Mouse (Mus musculus) midbrain, embryonic 12.5 days (tissue): ENCODE results near the gene Pik3r5. TPM values are rescaled to one million over a fixed set of nuclear protein-coding genes. Genes with fewer than 3 reads are reported as not detected.

Source experiments
- ATAC-seq: fragments of 200-750 bp; cut with Nextera tagmentation; 2 replicates; pipeline ENCODE4 v1.8.0; 2017; ENCODE audit warnings: low read depth, moderate TSS enrichment, moderate library complexity; ENCODE audit not compliant: low FRiP score
- H3K27ac ChIP-seq: fragments of 300-500 bp; sonication (generic); replicated peaks from 2 replicates; pipeline ENCODE4 v1.5.1; 2016; ENCODE audit warnings: mild to moderate bottlenecking
- H3K27me3 ChIP-seq: fragments of 300-500 bp; sonication (generic); 2 replicates; pipeline ENCODE4 v1.6.1; 2016; ENCODE audit warnings: mild to moderate bottlenecking
- H3K36me3 ChIP-seq: fragments of 300-500 bp; sonication (generic); 2 replicates; pipeline ENCODE4 v1.6.1; 2016
- H3K4me1 ChIP-seq: fragments of 300-500 bp; sonication (generic); 2 replicates; pipeline ENCODE4 v1.6.1; 2016
- H3K4me2 ChIP-seq: fragments of 300-500 bp; sonication (generic); replicated peaks from 2 replicates; pipeline ENCODE4 v1.6.1; 2016; ENCODE audit warnings: mild to moderate bottlenecking, moderate library complexity
- H3K4me3 ChIP-seq: fragments of 300-500 bp; sonication (generic); 2 replicates; pipeline ENCODE4 v1.5.1; 2016; ENCODE audit warnings: mild to moderate bottlenecking
- H3K9ac ChIP-seq: fragments of 300-500 bp; sonication (generic); replicated peaks from 2 replicates; pipeline ENCODE4 v1.6.1; 2016; ENCODE audit warnings: mild to moderate bottlenecking, moderate library complexity
- H3K9me3 ChIP-seq: fragments of 300-500 bp; sonication (generic); 2 replicates; pipeline ENCODE4 v1.6.1; 2016; ENCODE audit warnings: mild to moderate bottlenecking
- WGBS: fragments of 180-500 bp; shearing (Covaris S2); methylation state at CpG from one replicate; pipeline ENCODE4 v1.1.7; 2016; 5-methylcytosine and 5-hydroxymethylcytosine counted together
- polyA plus RNA-seq: library from polyadenylated mRNA; unstranded; fragments of >200 nt; fragmentation: Nextera tagmentation; extraction: Ambion mirVana; gene quantifications from 2 replicates; pipeline ENCODE4 v1.2.1, GENCODE M21; 2016

Pik3r5 gene
- polyA plus RNA-seq, 1 experiment from 2014 or later, result 0.34 TPM

DNA sequence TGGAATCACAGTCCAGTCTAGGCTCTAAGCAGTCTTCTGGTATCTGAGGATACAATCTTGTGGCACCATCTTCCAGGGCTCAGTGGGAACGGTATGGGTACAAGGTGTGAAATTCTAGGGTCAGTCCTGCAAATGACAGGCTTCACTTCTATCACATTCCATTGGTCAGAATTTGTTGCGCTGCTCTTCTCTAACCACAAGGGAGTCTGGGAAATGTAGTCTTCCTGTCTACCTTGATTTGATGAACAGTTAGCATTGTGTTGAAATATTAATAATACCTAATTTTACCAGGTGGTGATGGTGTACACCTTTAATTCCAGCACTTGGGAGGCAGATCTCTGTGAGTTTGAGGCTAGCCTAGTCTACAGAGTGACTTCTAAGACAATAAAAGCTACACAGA, 88.5 kb downstream of the Pik3r5 start:
- no peak overlapping the region for H3K4me3 ChIP-seq

DNA sequence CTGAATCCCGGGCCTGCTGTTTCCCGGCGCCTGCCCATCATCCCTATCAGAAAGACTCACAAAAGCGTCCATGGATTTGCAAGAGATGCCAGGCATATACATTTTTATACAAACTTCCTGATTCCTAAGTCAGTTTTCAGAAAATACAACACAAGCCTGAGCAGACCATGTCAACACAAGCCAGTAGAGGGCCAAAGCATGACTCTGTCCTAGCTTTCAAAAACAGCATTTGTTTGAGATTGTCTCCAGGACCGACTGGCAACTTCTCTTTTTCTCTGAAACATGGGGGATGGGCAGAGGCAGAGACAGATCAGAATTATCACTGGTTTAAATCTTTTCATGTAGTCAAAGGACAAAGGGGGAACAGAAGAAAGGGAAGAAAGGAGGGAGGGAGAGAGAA, 89.4 kb downstream of the Pik3r5 start:
- no peak overlapping the region for H3K4me3 ChIP-seq
- no peaks in the 10 kb centered on the region for H3K27me3 ChIP-seq
- 77% methylated on average over 5 of the region's 5 CpGs for WGBS
- no peak overlapping the region for H3K9ac ChIP-seq
- H3K27ac ChIP-seq, result no peak overlapping the region
- no peak for ATAC-seq
- no peaks in the 10 kb centered on the region for H3K36me3 ChIP-seq
- peaks cover 6% of the 10 kb centered on the region for H3K9me3 ChIP-seq
- H3K4me1 ChIP-seq, result no peaks in the 10 kb centered on the region
- no peak overlapping the region for H3K4me2 ChIP-seq

More for the DNA sequence above, 88.5 kb downstream of the Pik3r5 start:
- no peaks in the 10 kb centered on the region for H3K36me3 ChIP-seq
- H3K4me2 ChIP-seq, result no peak overlapping the region
- ATAC-seq, result no peak
- H3K4me1 ChIP-seq, result no peaks in the 10 kb centered on the region
- no peak overlapping the region for H3K27ac ChIP-seq
- no peaks in the 10 kb centered on the region for H3K27me3 ChIP-seq
- no peak overlapping the region for H3K9ac ChIP-seq
- WGBS, result 85% methylated on average over 2 of the region's 2 CpGs
- peaks cover 6% of the 10 kb centered on the region for H3K9me3 ChIP-seq

DNA sequence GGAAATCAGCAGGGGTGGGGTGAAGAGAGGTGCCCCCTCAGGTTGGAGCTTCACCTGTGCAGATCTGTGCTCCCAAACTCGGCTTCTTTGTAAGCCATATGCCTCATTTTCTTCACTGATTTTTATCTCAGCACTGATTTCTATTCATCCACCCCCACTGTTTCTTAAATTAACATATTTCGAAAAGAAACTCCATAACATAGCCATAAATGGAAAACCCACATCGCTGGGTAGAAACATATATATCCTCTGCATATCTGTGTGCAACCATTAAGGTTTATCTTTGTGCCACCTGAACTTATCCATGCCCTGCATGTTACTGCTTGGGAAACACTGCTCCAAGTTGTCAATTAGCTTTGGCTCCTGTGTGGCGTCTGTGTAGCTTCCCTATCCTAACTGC, 94.5 kb downstream of the Pik3r5 start:
- no peak overlapping the region for H3K4me2 ChIP-seq
- WGBS, result 84% methylated on average over 4 of the region's 4 CpGs
- 0 out of 2 replicates have a peak, but pooled peaks cover 2% of the 10 kb centered on the region for H3K27me3 ChIP-seq
- H3K9me3 ChIP-seq, result no peaks in the 10 kb centered on the region
- no peak overlapping the region for H3K4me3 ChIP-seq
- ATAC-seq, result no peak
- no peaks in the 10 kb centered on the region for H3K4me1 ChIP-seq
- H3K36me3 ChIP-seq, result no peaks in the 10 kb centered on the region
- H3K27ac ChIP-seq, result no peak overlapping the region
- H3K9ac ChIP-seq, result no peak overlapping the region

GRCm38 (mm10) chr11:68531066-68531806, 99.3 kb downstream of the Pik3r5 start:
- Histone ChIP-seq H3K4me3 (no peak overlapping the region), H3K36me3 (no peaks in the 10 kb centered on the region), H3K27me3 (peaks cover 6% of the 10 kb centered on the region; the same call in 1 of the 2 replicates), H3K9ac (no peak overlapping the region), H3K27ac (no peak overlapping the region), H3K4me1 (no peaks in the 10 kb centered on the region), H3K9me3 (no peaks in the 10 kb centered on the region), H3K4me2 (no peak overlapping the region)
- ATAC-seq, result no peak
- whole genome bisulfite sequencing, result 23% methylated on average over 16 of the region's 16 CpGs

DNA sequence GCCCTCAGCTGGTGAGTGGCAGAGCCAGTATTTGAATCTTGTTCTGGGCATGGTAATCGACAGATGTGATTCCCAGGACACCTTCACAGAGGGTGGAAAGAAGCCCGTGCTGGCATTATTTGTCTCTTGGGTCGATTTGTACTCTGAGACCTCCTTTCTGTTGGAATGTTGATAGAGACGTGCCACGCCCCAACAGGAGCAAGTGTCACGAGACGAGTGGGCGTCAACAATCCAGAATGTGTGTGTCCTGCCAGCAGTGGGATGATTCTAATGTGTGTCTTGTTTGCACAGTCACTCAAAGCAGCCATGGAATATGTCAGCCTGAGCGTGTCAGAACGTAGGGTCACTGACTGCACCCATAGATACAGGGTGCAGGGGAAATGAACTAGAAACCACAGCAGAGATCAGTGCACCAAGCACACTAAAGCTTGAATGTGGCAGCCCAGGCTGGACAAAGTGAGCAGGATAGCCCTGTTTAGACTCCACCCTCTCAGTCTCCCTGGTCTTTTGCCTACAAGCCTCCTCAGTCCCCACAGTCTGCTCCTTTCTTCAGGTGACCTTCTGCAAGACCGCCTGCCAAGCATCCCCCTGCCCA, 100.1 kb downstream of the Pik3r5 start:
- Histone ChIP-seq H3K9ac (no peak overlapping the region), H3K27ac (no peak overlapping the region), H3K4me2 (no peak overlapping the region), H3K4me3 (no peak overlapping the region), H3K4me1 (no peaks in the 10 kb centered on the region), H3K9me3 (no peaks in the 10 kb centered on the region), H3K27me3 (peaks cover 6% of the 10 kb centered on the region; the same call in 1 of the 2 replicates), H3K36me3 (no peaks in the 10 kb centered on the region)
- ATAC-seq, result no peak
- WGBS, result 73% methylated on average over 11 of the region's 11 CpGs

DNA sequence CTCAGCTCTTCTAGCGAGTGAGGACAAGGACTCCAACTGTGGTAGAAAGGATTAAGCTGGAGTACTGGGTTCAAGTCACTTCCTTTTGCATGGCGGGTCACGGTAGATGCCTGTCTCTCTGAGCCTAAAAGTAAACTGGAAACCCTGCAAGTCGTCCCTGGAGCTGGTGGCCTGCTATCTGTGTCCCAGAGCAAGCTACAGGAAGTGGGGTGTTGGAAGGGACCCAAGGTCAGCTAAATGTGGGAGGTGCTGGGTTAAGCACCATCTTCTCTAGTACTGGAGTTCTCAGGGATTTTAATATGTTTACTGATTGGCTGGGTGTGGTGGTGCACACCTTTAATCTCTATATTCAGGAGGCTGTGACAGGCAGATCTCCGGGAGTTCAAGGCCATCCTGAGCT, 100.9 kb downstream of the Pik3r5 start:
- Histone ChIP-seq H3K9ac (no peak overlapping the region), H3K4me1 (no peaks in the 10 kb centered on the region), H3K27me3 (peaks cover 6% of the 10 kb centered on the region; the same call in 1 of the 2 replicates), H3K4me3 (no peak overlapping the region), H3K27ac (no peak overlapping the region), H3K4me2 (no peak overlapping the region), H3K9me3 (no peaks in the 10 kb centered on the region), H3K36me3 (no peaks in the 10 kb centered on the region)
- WGBS, result 80% methylated on average over 5 of the region's 5 CpGs
- no peak for ATAC-seq

- 82% methylated on average over 6 of the region's 6 CpGs for WGBS
- Histone ChIP-seq H3K4me2 (no peak overlapping the region), H3K9ac (no peak overlapping the region), H3K27me3 (peaks cover 6% of the 10 kb centered on the region; the same call in 1 of the 2 replicates), H3K9me3 (no peaks in the 10 kb centered on the region), H3K4me3 (no peak overlapping the region), H3K27ac (no peak overlapping the region), H3K4me1 (no peaks in the 10 kb centered on the region), H3K36me3 (no peaks in the 10 kb centered on the region)
- no peak for ATAC-seq
Observed at GRCm38 (mm10) chr11:68533971-68534475, 102.1 kb downstream of the Pik3r5 start.

GRCm38 (mm10) chr11:68536026-68536425, 104.1 kb downstream of the Pik3r5 start:
- H3K9ac ChIP-seq, result no peak overlapping the region
- no peaks in the 10 kb centered on the region for H3K4me1 ChIP-seq
- 75% methylated on average over 4 of the region's 4 CpGs for WGBS
- H3K27ac ChIP-seq, result no peak overlapping the region
- H3K4me3 ChIP-seq, result no peak overlapping the region
- ATAC-seq, result no peak
- H3K9me3 ChIP-seq, result no peaks in the 10 kb centered on the region
- no peaks in the 10 kb centered on the region for H3K36me3 ChIP-seq
- H3K4me2 ChIP-seq, result no peak overlapping the region
- peaks cover 6% of the 10 kb centered on the region; the same call in 1 of the 2 replicates for H3K27me3 ChIP-seq

- Histone ChIP-seq H3K36me3 (no peaks in the 10 kb centered on the region), H3K4me1 (no peaks in the 10 kb centered on the region), H3K9me3 (no peaks in the 10 kb centered on the region), H3K27me3 (peaks cover 4% of the 10 kb centered on the region; the same call in 1 of the 2 replicates), H3K9ac (no peak overlapping the region), H3K4me3 (no peak overlapping the region), H3K27ac (no peak overlapping the region), H3K4me2 (no peak overlapping the region)
- 50% methylated on average over 4 of the region's 4 CpGs for WGBS
- no peak for ATAC-seq
Observed at GRCm38 (mm10) chr11:68536465-68536864, 104.5 kb downstream of the Pik3r5 start.

GRCm38 (mm10) chr11:68539621-68540020, 107.7 kb downstream of the Pik3r5 start:
- ATAC-seq, result no peak
- Histone ChIP-seq H3K4me3 (no peak overlapping the region), H3K4me2 (no peak overlapping the region), H3K9ac (no peak overlapping the region), H3K4me1 (no peaks in the 10 kb centered on the region), H3K9me3 (no peaks in the 10 kb centered on the region), H3K27me3 (peaks cover 4% of the 10 kb centered on the region; the same call in 1 of the 2 replicates), H3K27ac (no peak overlapping the region), H3K36me3 (no peaks in the 10 kb centered on the region)
- 61% methylated on average over 5 of the region's 5 CpGs for WGBS

DNA sequence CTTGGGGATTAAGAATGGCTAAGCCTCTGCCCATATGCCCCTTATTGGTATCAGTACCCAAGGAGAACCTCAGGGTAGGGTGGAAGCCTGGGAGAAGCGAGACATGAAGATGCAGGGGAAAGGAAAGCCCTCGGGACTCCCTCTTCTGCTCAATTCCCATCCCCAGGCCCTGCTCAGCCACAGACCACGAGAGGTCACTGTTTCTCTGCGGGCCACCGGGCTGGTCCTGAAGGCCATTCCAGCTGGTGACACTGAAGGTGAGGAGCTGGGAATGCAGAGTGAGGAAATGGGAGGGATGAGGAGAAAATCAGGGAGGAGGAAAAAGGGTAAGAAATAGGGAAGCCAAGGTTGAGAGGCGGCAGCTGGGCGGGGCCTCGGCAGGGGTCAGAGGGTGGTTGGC, 112.6 kb downstream of the Pik3r5 start:
- no peaks in the 10 kb centered on the region for H3K36me3 ChIP-seq
- no peak overlapping the region for H3K4me3 ChIP-seq
- H3K9ac ChIP-seq, result no peak overlapping the region
- H3K4me2 ChIP-seq, result no peak overlapping the region
- 10% methylated on average over 8 of the region's 8 CpGs for WGBS
- H3K9me3 ChIP-seq, result no peaks in the 10 kb centered on the region
- H3K27ac ChIP-seq, result no peak overlapping the region
- ATAC-seq, result no peak
- no peaks in the 10 kb centered on the region for H3K4me1 ChIP-seq
- H3K27me3 ChIP-seq, result peaks cover 4% of the 10 kb centered on the region; the same call in 1 of the 2 replicates

- ATAC-seq, result no peak
- WGBS, result 53% methylated on average over 7 of the region's 7 CpGs
- H3K4me1 ChIP-seq, result no peaks in the 10 kb centered on the region
- H3K4me2 ChIP-seq, result no peak overlapping the region
- no peak overlapping the region for H3K27ac ChIP-seq
- H3K9me3 ChIP-seq, result no peaks in the 10 kb centered on the region
- no peak overlapping the region for H3K4me3 ChIP-seq
- H3K9ac ChIP-seq, result no peak overlapping the region
- H3K36me3 ChIP-seq, result no peaks in the 10 kb centered on the region
- H3K27me3 ChIP-seq, result peaks cover 4% of the 10 kb centered on the region; the same call in 1 of the 2 replicates
Observed at GRCm38 (mm10) chr11:68545172-68545571, 113.3 kb downstream of the Pik3r5 start.
